Mouse (Mus musculus) layer of hippocampus, postnatal 14 days (tissue): ENCODE measurements around the gene Nufip2. TPM values are rescaled to one million over a fixed set of nuclear protein-coding genes. Genes with fewer than 3 reads are reported as not detected.
A peak's percentile ranks its signal among the peaks of the same experiment; 100 is the strongest.
"Not testable (repeated sequence)": the region's sequence is repeated elsewhere in the genome, so short reads cannot be mapped to it uniquely, and the experiment has no call there.

ENCODE experiments used
- DNase-seq, 2 experiments: peaks; one replicate each; pipeline ENCODE4 v3.0.0; 2021 to 2022; ENCODE audit warnings: low spot score in 2 of 2, mixed read lengths in 1 of 2
- total RNA-seq, 2 experiments: library from RNA; stranded (reverse); gene quantifications; 2 replicates each; pipeline ENCODE4 v1.2.3; 2021

The Nufip2 gene
- total RNA-seq, 2 experiments from 2014 or later, result 78.2 to 87.1 TPM

GRCm38 (mm10) chr11:77705920-77706319, 20.0 kb downstream of the Nufip2 start:
- no peak for DNase-seq

- DNase-seq, result no peak
Measured at GRCm38 (mm10) chr11:77709039-77709438, 23.1 kb downstream of the Nufip2 start.

GRCm38 (mm10) chr11:77713736-77714135, 27.8 kb downstream of the Nufip2 start:
- no peak for DNase-seq

GRCm38 (mm10) chr11:77719055-77719454, 33.1 kb downstream of the Nufip2 start:
- DNase-seq, result no peak

- DNase-seq, result no peak
Measured at GRCm38 (mm10) chr11:77721389-77721788, 35.4 kb downstream of the Nufip2 start.

- DNase-seq, result no peak
Measured at GRCm38 (mm10) chr11:77724766-77725165, 38.8 kb downstream of the Nufip2 start.

GRCm38 (mm10) chr11:77725183-77725582, 39.2 kb downstream of the Nufip2 start, which contains the start of gene Cryba1:
Gene Cryba1 (minus strand): TSS chr11:77725283.
- no peak for DNase-seq

GRCm38 (mm10) chr11:77728587-77728986, 42.6 kb downstream of the Nufip2 start:
- no peak for DNase-seq

- DNase-seq, result peak; percentile 77 to 87
Measured at GRCm38 (mm10) chr11:77737289-77737688, 51.3 kb downstream of the Nufip2 start.

- no peak for DNase-seq
Measured at GRCm38 (mm10) chr11:77738555-77738954, 52.6 kb downstream of the Nufip2 start.

- no peak for DNase-seq
Measured at GRCm38 (mm10) chr11:77743966-77744365, 58.0 kb downstream of the Nufip2 start.

GRCm38 (mm10) chr11:77746652-77747051, 60.7 kb downstream of the Nufip2 start:
- no peak for DNase-seq

GRCm38 (mm10) chr11:77747103-77747502, 61.1 kb downstream of the Nufip2 start:
- DNase-seq, result not testable (repeated sequence)

- peak in 1 of 2 experiments; percentile 49 for DNase-seq
Measured at GRCm38 (mm10) chr11:77748996-77749395, 63.0 kb downstream of the Nufip2 start.

- DNase-seq, result no peak
Measured at GRCm38 (mm10) chr11:77752525-77752924, 66.6 kb downstream of the Nufip2 start.

GRCm38 (mm10) chr11:77753469-77753868, 67.5 kb downstream of the Nufip2 start:
- no peak for DNase-seq

GRCm38 (mm10) chr11:77760031-77760430, 74.1 kb downstream of the Nufip2 start:
- no peak for DNase-seq

- peak; percentile 74 to 86 for DNase-seq
Measured at GRCm38 (mm10) chr11:77762783-77763672, 77.1 kb downstream of the Nufip2 start, which contains the start of gene Myo18a. Gene Myo18a (plus strand): TSS chr11:77763246.

- DNase-seq, result peak; percentile 36 to 56
Measured at GRCm38 (mm10) chr11:77763673-77764340, 77.9 kb downstream of the Nufip2 start.

- peak; percentile 29 to 66 for DNase-seq
Measured at GRCm38 (mm10) chr11:77764694-77765458, 78.9 kb downstream of the Nufip2 start.

GRCm38 (mm10) chr11:77765459-77765777, 79.5 kb downstream of the Nufip2 start:
- DNase-seq, result no peak
